Mouse (Mus musculus) embryonic facial prominence, embryonic 12.5 days (tissue): ENCODE results near the gene Pecam1. TPM values are rescaled to one million over a fixed set of nuclear protein-coding genes. Genes with fewer than 3 reads are reported as not detected.

ENCODE experiments used
- ATAC-seq: fragments of 200-750 bp; cut with Nextera tagmentation; 2 replicates; pipeline ENCODE4 v1.8.0; 2017; ENCODE audit not compliant: insufficient number of reproducible peaks, insufficient read depth, low FRiP score, low TSS enrichment
- H3K27ac ChIP-seq: fragments of 300-500 bp; sonication (generic); 2 replicates; pipeline ENCODE4 v1.5.1; 2016; ENCODE audit warnings: mild to moderate bottlenecking
- H3K27me3 ChIP-seq: fragments of 300-500 bp; sonication (generic); 2 replicates; pipeline ENCODE4 v1.6.1; 2016; ENCODE audit warnings: mild to moderate bottlenecking, moderate library complexity
- H3K36me3 ChIP-seq: fragments of 300-500 bp; sonication (generic); 2 replicates; pipeline ENCODE4 v1.6.1; 2016; ENCODE audit warnings: mild to moderate bottlenecking
- H3K4me1 ChIP-seq: fragments of 300-500 bp; sonication (generic); 2 replicates; pipeline ENCODE4 v1.6.1; 2016
- H3K4me2 ChIP-seq: fragments of 300-500 bp; sonication (generic); replicated peaks from 2 replicates; pipeline ENCODE4 v1.6.1; 2016; ENCODE audit warnings: mild to moderate bottlenecking, moderate library complexity
- H3K4me3 ChIP-seq: fragments of 300-500 bp; sonication (generic); 2 replicates; pipeline ENCODE4 v1.5.1; 2016; ENCODE audit warnings: mild to moderate bottlenecking
- H3K9ac ChIP-seq: fragments of 300-500 bp; sonication (generic); 2 replicates; pipeline ENCODE4 v1.6.1; 2016; ENCODE audit warnings: mild to moderate bottlenecking, moderate library complexity
- H3K9me3 ChIP-seq: fragments of 300-500 bp; sonication (generic); 2 replicates; pipeline ENCODE4 v1.6.1; 2016; ENCODE audit warnings: mild to moderate bottlenecking, moderate library complexity
- WGBS: fragments of 180-500 bp; shearing (Covaris S2); methylation state at CpG from one replicate; pipeline ENCODE4 v1.1.7; 2016; 5-methylcytosine and 5-hydroxymethylcytosine counted together
- polyA plus RNA-seq: library from polyadenylated mRNA; unstranded; fragments of >200 nt; fragmentation: Nextera tagmentation; extraction: Ambion mirVana; gene quantifications from 2 replicates; pipeline ENCODE4 v1.2.1, GENCODE M21; 2016

The Pecam1 gene
- polyA plus RNA-seq, 1 experiment from 2014 or later: 30.5 TPM

DNA sequence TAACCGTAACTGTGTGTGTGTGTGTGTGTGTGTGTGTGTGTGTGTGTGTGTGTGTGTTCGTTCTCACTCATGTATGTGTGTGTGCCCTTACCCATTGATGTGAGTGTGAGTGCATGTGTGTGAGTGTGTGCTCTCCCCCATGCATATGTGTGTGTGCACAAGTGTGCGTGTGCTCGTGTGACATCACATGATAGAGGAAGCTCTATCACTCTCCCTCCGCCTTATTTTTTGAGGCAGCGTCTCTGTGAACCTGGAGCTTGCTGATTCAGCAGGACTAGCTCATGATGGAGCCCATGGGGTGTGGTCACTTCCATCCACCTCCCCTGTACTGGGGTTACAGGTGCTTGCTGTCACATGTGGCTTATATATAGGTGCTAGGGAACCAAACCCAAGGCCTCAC lies 69.3 kb downstream of the Pecam1 start:
- H3K36me3 ChIP-seq: no peaks in the 10 kb centered on the region
- no peak overlapping the region for H3K4me3 ChIP-seq
- H3K27ac ChIP-seq: no peak overlapping the region
- ATAC-seq: no peak
- H3K4me1 ChIP-seq: no peaks in the 10 kb centered on the region
- H3K9ac ChIP-seq: no peak overlapping the region
- WGBS: 83% methylated on average over 6 of the region's 6 CpGs
- H3K9me3 ChIP-seq: no peaks in the 10 kb centered on the region
- H3K4me2 ChIP-seq: no peak overlapping the region
- no peaks in the 10 kb centered on the region for H3K27me3 ChIP-seq

DNA sequence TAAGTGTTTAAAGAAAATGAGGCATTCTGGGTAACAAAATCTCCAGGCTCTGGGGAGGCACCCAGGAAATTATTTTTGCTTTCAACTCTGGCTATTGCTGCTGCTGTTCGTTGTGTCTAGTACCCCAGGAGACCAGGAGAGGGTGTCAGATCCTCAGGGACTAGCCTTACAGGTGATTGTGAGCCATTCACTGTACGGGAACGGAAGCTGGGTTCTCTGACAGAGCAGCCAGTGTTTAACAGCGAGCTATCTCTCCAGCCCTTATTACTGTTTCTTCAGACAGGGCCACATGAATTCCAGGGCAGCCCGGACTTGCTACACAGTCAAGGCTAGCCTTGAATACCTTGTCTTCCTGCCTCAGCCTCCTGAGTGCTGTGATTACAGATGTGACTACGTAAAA lies 70.6 kb downstream of the Pecam1 start:
- H3K27me3 ChIP-seq: no peaks in the 10 kb centered on the region
- WGBS: 46% methylated on average over 6 of the region's 6 CpGs
- no peak overlapping the region for H3K27ac ChIP-seq
- no peak overlapping the region for H3K4me3 ChIP-seq
- no peaks in the 10 kb centered on the region for H3K36me3 ChIP-seq
- no peak overlapping the region for H3K4me2 ChIP-seq
- peaks cover 7% of the 10 kb centered on the region for H3K4me1 ChIP-seq
- H3K9me3 ChIP-seq: no peaks in the 10 kb centered on the region
- ATAC-seq: no peak
- no peak overlapping the region for H3K9ac ChIP-seq

GRCm38 (mm10) chr11:106677910-106678591 lies 72.4 kb downstream of the Pecam1 start:
- no peaks in the 10 kb centered on the region for H3K27me3 ChIP-seq
- H3K4me1 ChIP-seq: peaks cover 20% of the 10 kb centered on the region
- no peak for ATAC-seq
- 81% methylated on average over 10 of the region's 10 CpGs for WGBS
- H3K9ac ChIP-seq: no peak overlapping the region
- H3K4me2 ChIP-seq: no peak overlapping the region
- H3K36me3 ChIP-seq: no peaks in the 10 kb centered on the region
- no peaks in the 10 kb centered on the region for H3K9me3 ChIP-seq
- no peak overlapping the region for H3K4me3 ChIP-seq
- no peak overlapping the region for H3K27ac ChIP-seq

DNA sequence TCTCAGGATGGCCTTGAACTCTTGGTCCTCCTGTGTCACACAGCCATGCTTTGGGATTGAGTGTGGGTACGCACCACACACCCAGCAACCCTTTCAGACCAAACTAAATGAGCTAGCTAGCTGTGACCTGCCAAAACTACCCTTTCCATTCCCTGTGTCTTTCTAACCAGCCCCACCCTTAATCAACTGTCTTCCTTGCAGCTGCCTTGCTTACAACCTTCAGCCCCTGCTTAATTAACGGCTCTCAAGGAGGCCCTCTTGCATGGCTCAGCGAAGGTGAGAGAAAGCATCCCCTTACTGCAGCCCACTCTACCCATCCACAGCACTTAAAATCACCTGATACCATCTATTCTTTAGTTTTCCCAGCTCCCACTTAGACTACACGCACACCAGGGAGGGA lies 73.1 kb downstream of the Pecam1 start:
- no peak overlapping the region for H3K4me2 ChIP-seq
- H3K4me1 ChIP-seq: peaks cover 20% of the 10 kb centered on the region
- H3K4me3 ChIP-seq: no peak overlapping the region
- no peaks in the 10 kb centered on the region for H3K9me3 ChIP-seq
- no peak overlapping the region for H3K27ac ChIP-seq
- H3K36me3 ChIP-seq: no peaks in the 10 kb centered on the region
- H3K27me3 ChIP-seq: no peaks in the 10 kb centered on the region
- WGBS: 76% methylated on average over 4 of the region's 4 CpGs
- ATAC-seq: no peak
- no peak overlapping the region for H3K9ac ChIP-seq

DNA sequence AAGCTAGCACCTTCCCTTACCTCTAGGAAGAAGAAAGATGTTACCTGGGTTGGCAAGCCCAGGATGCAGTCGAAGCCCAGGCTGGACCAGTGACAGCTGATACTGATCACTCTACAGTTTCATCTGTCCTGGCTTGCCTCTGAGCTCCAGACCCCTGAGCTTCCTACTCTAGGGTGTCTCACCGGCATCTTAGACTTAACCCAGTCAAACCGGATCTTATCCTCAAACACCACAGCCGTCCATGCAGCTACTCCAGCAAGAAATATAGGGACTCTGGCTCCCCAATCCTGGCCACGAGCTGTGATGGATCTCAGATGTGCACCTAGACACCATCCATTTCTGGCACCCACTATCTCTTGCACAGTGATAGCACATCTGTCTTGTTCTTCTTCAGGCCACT lies 74.6 kb downstream of the Pecam1 start:
- ATAC-seq: no peak
- no peaks in the 10 kb centered on the region for H3K27me3 ChIP-seq

DNA sequence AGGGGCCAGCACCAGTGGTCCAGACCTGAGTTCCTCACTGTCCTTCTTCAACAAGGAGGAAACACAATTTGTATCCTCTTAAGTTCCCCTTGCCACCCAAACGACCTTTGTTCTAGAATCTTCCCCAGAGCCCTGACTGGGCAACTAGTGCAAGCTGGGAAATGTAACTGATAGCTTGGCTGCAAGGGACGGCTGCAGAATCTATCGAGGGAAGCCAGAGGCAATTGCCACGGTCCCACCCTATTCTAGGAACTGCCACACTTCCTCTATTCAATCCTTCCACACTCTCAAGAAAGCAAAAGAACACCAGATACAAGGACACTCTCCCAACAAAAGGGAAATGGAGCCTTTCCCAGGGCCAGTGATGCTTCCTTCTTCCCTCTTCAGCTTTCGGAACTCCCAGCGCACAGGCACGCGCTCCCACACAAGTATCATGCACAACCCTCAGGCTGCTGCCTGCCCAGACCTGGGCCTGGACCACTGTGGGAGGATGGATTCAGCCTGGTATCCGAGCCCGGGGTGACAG lies 75.2 kb downstream of the Pecam1 start:
- WGBS: 55% methylated on average over 10 of the region's 10 CpGs
- Histone ChIP-seq H3K4me1 (peaks cover 20% of the 10 kb centered on the region), H3K27ac (peak overlapping the region; percentile 63), H3K36me3 (no peaks in the 10 kb centered on the region), H3K9ac (no peak overlapping the region), H3K27me3 (no peaks in the 10 kb centered on the region), H3K4me2 (no peak overlapping the region), H3K9me3 (no peaks in the 10 kb centered on the region), H3K4me3 (no peak overlapping the region)
- no peak for ATAC-seq

More for the DNA sequence above, 74.6 kb downstream of the Pecam1 start:
- peak overlapping the region; percentile 63; the same call in 1 of the 2 replicates for H3K27ac ChIP-seq
- no peaks in the 10 kb centered on the region for H3K36me3 ChIP-seq
- H3K9me3 ChIP-seq: no peaks in the 10 kb centered on the region
- WGBS: 81% methylated on average over 5 of the region's 5 CpGs
- H3K4me1 ChIP-seq: peaks cover 20% of the 10 kb centered on the region
- H3K4me3 ChIP-seq: no peak overlapping the region
- no peak overlapping the region for H3K9ac ChIP-seq
- no peak overlapping the region for H3K4me2 ChIP-seq

GRCm38 (mm10) chr11:106674612-106675153 lies 75.7 kb downstream of the Pecam1 start:
- Histone ChIP-seq H3K9ac (no peak overlapping the region; the same call in 1 of the 2 replicates), H3K4me2 (peak overlapping the region; percentile 25), H3K9me3 (no peaks in the 10 kb centered on the region), H3K27me3 (no peaks in the 10 kb centered on the region), H3K36me3 (no peaks in the 10 kb centered on the region), H3K27ac (peak overlapping the region; percentile 63), H3K4me1 (peaks cover 21% of the 10 kb centered on the region), H3K4me3 (no peak overlapping the region)
- ATAC-seq: peak; percentile 73
- WGBS: 6% methylated on average over 9 of the region's 9 CpGs

DNA sequence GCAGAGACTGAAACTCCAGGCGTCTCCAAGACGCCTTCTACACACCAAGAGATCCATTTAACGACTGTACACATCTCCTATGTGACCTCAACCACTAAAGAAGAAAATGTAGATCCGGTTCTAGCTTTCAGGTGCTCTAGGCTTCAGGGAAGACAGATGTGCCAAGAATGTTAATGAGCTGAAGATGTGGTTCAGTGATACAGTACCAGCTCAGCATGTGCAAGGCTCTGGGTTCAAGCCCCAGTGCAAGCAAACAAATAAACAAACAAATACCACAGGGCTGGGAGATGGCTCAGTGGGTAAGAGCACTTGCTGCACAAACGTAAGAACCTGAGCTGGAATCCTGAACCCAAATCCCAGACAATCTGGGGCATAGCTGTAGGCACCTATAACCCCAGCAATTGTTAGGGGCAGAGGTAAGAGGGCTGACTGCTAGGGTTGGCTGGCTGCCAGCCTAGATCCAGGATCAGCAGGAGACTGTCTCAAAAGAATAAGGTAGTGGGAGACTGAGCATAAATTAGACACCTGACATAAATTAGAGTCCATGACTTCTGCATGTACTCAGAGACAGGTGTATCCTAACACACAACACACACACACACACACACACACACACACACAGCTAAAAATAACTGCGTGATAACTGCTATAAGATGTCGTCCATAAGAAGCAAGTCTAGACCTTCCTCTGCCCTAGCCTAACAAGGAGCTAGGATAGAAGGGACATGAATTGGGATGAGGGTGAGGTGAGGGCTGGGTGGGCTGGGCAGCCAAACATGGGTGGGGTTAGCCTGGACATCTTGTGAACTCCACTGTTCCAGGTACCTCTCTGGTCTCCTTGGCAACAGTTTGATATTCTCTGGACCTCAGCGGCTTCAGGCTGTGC lies 76.5 kb downstream of the Pecam1 start:
- Histone ChIP-seq H3K27ac (peak overlapping the region; percentile 63), H3K36me3 (no peaks in the 10 kb centered on the region), H3K4me3 (no peak overlapping the region), H3K4me2 (peak overlapping the region; percentile 25), H3K4me1 (peaks cover 23% of the 10 kb centered on the region), H3K27me3 (no peaks in the 10 kb centered on the region), H3K9me3 (no peaks in the 10 kb centered on the region), H3K9ac (no peak overlapping the region; the same call in 1 of the 2 replicates)
- WGBS: 69% methylated on average over 8 of the region's 8 CpGs
- 0 out of 2 replicates have a peak, but pooled peaks have one; percentile 23 for ATAC-seq

DNA sequence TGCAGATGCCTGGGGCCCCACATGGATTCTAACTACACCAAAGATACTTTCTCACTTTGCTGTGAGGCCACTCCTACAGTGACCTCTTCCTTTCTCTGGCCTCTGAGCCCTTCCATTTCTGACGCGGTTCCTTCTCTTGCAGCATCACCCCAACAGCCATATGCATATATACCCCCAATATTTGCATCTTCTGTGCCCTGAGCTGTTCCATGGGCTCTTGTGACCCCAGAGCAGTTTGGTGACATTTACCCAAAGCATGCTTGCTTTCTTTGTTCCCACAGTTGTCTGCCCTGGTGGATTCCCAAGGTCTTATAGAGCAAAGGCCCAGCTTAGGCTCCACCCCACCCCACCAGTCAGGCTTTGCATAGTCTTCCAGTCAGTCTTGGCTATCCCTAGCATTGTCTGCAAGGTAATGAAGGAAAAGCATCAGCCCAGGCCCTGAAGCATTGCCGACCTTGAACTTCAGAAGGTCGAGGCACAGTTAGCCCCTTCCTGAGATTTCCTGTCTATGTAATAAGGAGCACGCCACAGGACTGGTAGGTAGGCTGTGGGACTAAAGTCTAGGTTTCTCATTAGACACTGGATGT lies 77.4 kb downstream of the Pecam1 start:
- Histone ChIP-seq H3K9ac (no peak overlapping the region), H3K27ac (no peak overlapping the region), H3K36me3 (no peaks in the 10 kb centered on the region), H3K4me2 (no peak overlapping the region), H3K4me3 (no peak overlapping the region), H3K27me3 (no peaks in the 10 kb centered on the region), H3K4me1 (peaks cover 23% of the 10 kb centered on the region), H3K9me3 (no peaks in the 10 kb centered on the region)
- ATAC-seq: no peak
- WGBS: 79% methylated on average over 5 of the region's 5 CpGs

DNA sequence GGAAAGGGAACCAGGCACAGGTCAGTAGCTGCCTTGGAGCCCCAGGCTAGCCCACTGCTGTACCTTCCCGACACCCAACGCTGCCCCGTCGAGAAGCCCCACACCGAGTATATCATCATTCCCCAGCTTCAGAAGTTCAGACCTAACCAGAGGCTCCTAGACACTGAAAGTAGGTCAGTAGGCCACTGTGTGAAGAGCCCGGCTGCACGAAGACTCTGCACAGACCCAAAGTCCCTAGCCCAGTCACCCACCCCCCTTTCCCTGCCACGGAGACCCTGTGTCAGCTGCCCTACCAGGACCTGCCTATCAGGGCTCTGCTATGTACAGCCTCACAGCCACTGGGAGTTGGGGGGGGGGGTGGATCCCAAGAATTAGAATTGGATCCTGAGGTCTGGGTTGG lies 78.6 kb downstream of the Pecam1 start:
- Histone ChIP-seq H3K27me3 (no peaks in the 10 kb centered on the region), H3K27ac (no peak overlapping the region), H3K4me2 (no peak overlapping the region), H3K4me1 (peaks cover 23% of the 10 kb centered on the region), H3K9ac (no peak overlapping the region), H3K9me3 (no peaks in the 10 kb centered on the region), H3K36me3 (no peaks in the 10 kb centered on the region), H3K4me3 (no peak overlapping the region)
- ATAC-seq: no peak
- WGBS: 90% methylated on average over 8 of the region's 8 CpGs

GRCm38 (mm10) chr11:106670951-106671478 lies 79.4 kb downstream of the Pecam1 start:
- no peak overlapping the region for H3K4me3 ChIP-seq
- peaks cover 23% of the 10 kb centered on the region for H3K4me1 ChIP-seq
- H3K9me3 ChIP-seq: no peaks in the 10 kb centered on the region
- H3K4me2 ChIP-seq: no peak overlapping the region
- no peak overlapping the region for H3K27ac ChIP-seq
- ATAC-seq: no peak
- 53% methylated on average over 4 of the region's 4 CpGs for WGBS
- no peak overlapping the region for H3K9ac ChIP-seq
- H3K36me3 ChIP-seq: no peaks in the 10 kb centered on the region
- no peaks in the 10 kb centered on the region for H3K27me3 ChIP-seq
